8 mouse cellular contexts compared by ENCODE assay signal in genomic region chrX:33416321-33416720, GRCm38 (mm10).
DNase-seq lines count a peak whose midpoint lies in the region; ATAC-seq lines count a peak whose summit lies in the region.
"Not testable (repeated sequence)": the region's sequence is repeated elsewhere in the genome, so short reads cannot be mapped to it uniquely, and the experiment has no call there.

No protein-coding gene starts in this region.

- not testable (repeated sequence) for H3K9ac ChIP-seq in intestine, embryonic 14.5 days (ENCODE audit: low read length); liver, embryonic 12.5 days

- H3K9me3 ChIP-seq in intestine, embryonic 14.5 days (ENCODE audit: control insufficient read depth, low read length); liver, embryonic 12.5 days (replicated peaks): not testable (repeated sequence)

- not testable (repeated sequence) for H3K4me3 ChIP-seq in intestine, embryonic 14.5 days (ENCODE audit: low read depth, low read length); liver, embryonic 12.5 days

- not testable (repeated sequence) for ATAC-seq in intestine, embryonic 14.5 days (replicated peaks; ENCODE audit: low FRiP score, low TSS enrichment, low read depth)
- peak; percentile 72 for ATAC-seq in liver, embryonic 12.5 days
- peak; percentile 98 for ATAC-seq in monocyte, adult 5-6 weeks (replicated peaks; ENCODE audit: insufficient number of reproducible peaks, low FRiP score, low TSS enrichment, poor library complexity, severe bottlenecking)

- H3K4me2 ChIP-seq in intestine, embryonic 14.5 days (ENCODE audit: low read length); liver, embryonic 12.5 days: not testable (repeated sequence)

- H3K4me1 ChIP-seq in intestine, embryonic 14.5 days (replicated peaks; ENCODE audit: control insufficient read depth, insufficient read depth, low read length); liver, embryonic 12.5 days: not testable (repeated sequence)

- 90% methylated on average over 7 of the region's 8 CpGs for WGBS in intestine, embryonic 14.5 days
- 76% methylated on average over 8 of the region's 8 CpGs for WGBS in liver, embryonic 12.5 days (ENCODE audit: insufficient replicate concordance)

- DNase-seq in 3134 (ENCODE audit: extremely low read depth, insufficient read length, low spot score), result peak; percentile 1
- peak; percentile 6 to 14 for DNase-seq in adrenal gland, adult (ENCODE audit: inconsistent age in 2 of 2, low spot score in 1 of 2)
- peak; percentile 9 to 45 for DNase-seq in cerebellum, postnatal 36 days
- peak; percentile 56 for DNase-seq in gastrocnemius, postnatal 10 days
- DNase-seq in intestine, embryonic 14.5 days (ENCODE audit: low spot score), result peak; percentile 48
- DNase-seq in testis, postnatal 10 days (ENCODE audit: low spot score), result peak; percentile 86

- H3K27ac ChIP-seq in intestine, embryonic 14.5 days (ENCODE audit: low read depth); liver, embryonic 12.5 days: not testable (repeated sequence)

- not testable (repeated sequence) for H3K27me3 ChIP-seq in intestine, embryonic 14.5 days (replicated peaks; ENCODE audit: control insufficient read depth, insufficient read depth, low read length); liver, embryonic 12.5 days (replicated peaks)

- H3K36me3 ChIP-seq in intestine, embryonic 14.5 days (ENCODE audit: control insufficient read depth, insufficient read depth, low read length); liver, embryonic 12.5 days: not testable (repeated sequence)

Comparison
In these comparisons a context has a peak if more than half of its experiments do, and no peak if none do; other contexts are left out.
1. DNase-seq: peak in every context shown above with its lines; median percentile 86 in testis, postnatal 10 days; 56 in gastrocnemius, postnatal 10 days; 48 in intestine, embryonic 14.5 days; 27 in cerebellum, postnatal 36 days; 10 in adrenal gland, adult; 1 in 3134.